Mouse (Mus musculus): Measurements from ENCODE around the gene Ppp2r3c. TPM values are rescaled to one million over a fixed set of nuclear protein-coding genes. Genes with fewer than 3 reads are reported as not detected.
"Not testable (repeated sequence)": the region's sequence is repeated elsewhere in the genome, so short reads cannot be mapped to it uniquely, and the experiment has no call there.

Gene Ppp2r3c
- polyA plus RNA-seq (2016; fragmentation: Nextera tagmentation; extraction: Ambion mirVana), result 22.2 and 23.0 TPM in 2 replicates

GRCm38 (mm10) chr12:55302485-55303441, at the start of gene Ppp2r3c:
Gene Ppp2r3c, minus strand, starts transcription at chr12:55302998.
- DNase-seq (ENCODE audit: low spot score), result peak; percentile 93
- Histone ChIP-seq H3K4me3 (peak within 1 kb of the TSS; percentile 67), H3K36me3 (replicated peaks) (peaks cover 46% of the 10 kb centered on the region), H3K27ac (replicated peaks) (peak within 1 kb of the TSS; percentile 96), H3K9me3 (0 out of 2 replicates have a peak, but pooled peaks cover 3% of the 10 kb centered on the region), H3K27me3 (replicated peaks; ENCODE audit: low read depth, poor library complexity, severe bottlenecking) (no peaks in the 10 kb centered on the region), H3K4me1 (peaks cover 30% of the 10 kb centered on the region)
- WGBS, result under 1% methylated on average over 55 of the region's 55 CpGs

GRCm38 (mm10) chr12:55344583-55344982, 41.8 kb upstream of the Ppp2r3c start:
- no peak for DNase-seq (ENCODE audit: low spot score)
- WGBS, result 88% methylated on average over 13 of the region's 13 CpGs
- H3K36me3 ChIP-seq (replicated peaks), result no peaks in the 10 kb centered on the region; the same call in 1 of the 2 replicates

GRCm38 (mm10) chr12:55343998-55344397, 41.2 kb upstream of the Ppp2r3c start:
- Histone ChIP-seq H3K27ac (replicated peaks) (no peak overlapping the region), H3K36me3 (replicated peaks) (no peaks in the 10 kb centered on the region; the same call in 1 of the 2 replicates), H3K9me3 (no peaks in the 10 kb centered on the region), H3K27me3 (replicated peaks; ENCODE audit: low read depth, poor library complexity, severe bottlenecking) (no peaks in the 10 kb centered on the region), H3K4me1 (0 out of 2 replicates have a peak, but pooled peaks cover 4% of the 10 kb centered on the region), H3K4me3 (no peak overlapping the region)
- no peak for DNase-seq (ENCODE audit: low spot score)
- WGBS, result 89% methylated on average over 11 of the region's 11 CpGs

More at GRCm38 (mm10) chr12:55344583-55344982, 41.8 kb upstream of the Ppp2r3c start:
- Histone ChIP-seq H3K27ac (replicated peaks) (no peak overlapping the region), H3K9me3 (no peaks in the 10 kb centered on the region), H3K27me3 (replicated peaks; ENCODE audit: low read depth, poor library complexity, severe bottlenecking) (no peaks in the 10 kb centered on the region), H3K4me1 (0 out of 2 replicates have a peak, but pooled peaks cover 4% of the 10 kb centered on the region), H3K4me3 (no peak overlapping the region)

- H3K9me3 ChIP-seq; H3K27me3 ChIP-seq (replicated peaks; ENCODE audit: low read depth, poor library complexity, severe bottlenecking); H3K4me3 ChIP-seq; H3K36me3 ChIP-seq (replicated peaks); H3K4me1 ChIP-seq; H3K27ac ChIP-seq (replicated peaks); DNase-seq (ENCODE audit: low spot score): not testable (repeated sequence)
- 90% methylated on average over 1 of the region's 1 CpGs for WGBS
Observed at GRCm38 (mm10) chr12:55343045-55343444, 40.2 kb upstream of the Ppp2r3c start.

- not testable (repeated sequence) for H3K27me3 ChIP-seq (replicated peaks; ENCODE audit: low read depth, poor library complexity, severe bottlenecking); H3K36me3 ChIP-seq (replicated peaks); H3K4me3 ChIP-seq; H3K27ac ChIP-seq (replicated peaks); H3K4me1 ChIP-seq; DNase-seq (ENCODE audit: low spot score); H3K9me3 ChIP-seq
- WGBS, result 89% methylated on average over 2 of the region's 2 CpGs
Observed at GRCm38 (mm10) chr12:55338490-55338889, 35.7 kb upstream of the Ppp2r3c start.

GRCm38 (mm10) chr12:55333662-55334061, 30.9 kb upstream of the Ppp2r3c start:
- peaks cover 36% of the 10 kb centered on the region for H3K36me3 ChIP-seq (replicated peaks)
- no peaks in the 10 kb centered on the region for H3K27me3 ChIP-seq (replicated peaks; ENCODE audit: low read depth, poor library complexity, severe bottlenecking)
- H3K9me3 ChIP-seq, result no peaks in the 10 kb centered on the region
- 87% methylated on average over 7 of the region's 7 CpGs for WGBS
- H3K4me1 ChIP-seq, result no peaks in the 10 kb centered on the region
- H3K27ac ChIP-seq (replicated peaks), result no peak overlapping the region
- no peak overlapping the region for H3K4me3 ChIP-seq
- DNase-seq (ENCODE audit: low spot score), result no peak

GRCm38 (mm10) chr12:55329351-55329750, 26.6 kb upstream of the Ppp2r3c start:
- Histone ChIP-seq H3K4me1 (no peaks in the 10 kb centered on the region), H3K27ac (replicated peaks) (no peak overlapping the region), H3K36me3 (replicated peaks) (peaks cover 41% of the 10 kb centered on the region), H3K4me3 (no peak overlapping the region), H3K27me3 (replicated peaks; ENCODE audit: low read depth, poor library complexity, severe bottlenecking) (no peaks in the 10 kb centered on the region), H3K9me3 (no peaks in the 10 kb centered on the region)
- 93% methylated on average over 7 of the region's 7 CpGs for WGBS
- DNase-seq (ENCODE audit: low spot score), result no peak

GRCm38 (mm10) chr12:55328784-55329183, 26.0 kb upstream of the Ppp2r3c start:
- 85% methylated on average over 4 of the region's 4 CpGs for WGBS
- Histone ChIP-seq H3K36me3 (replicated peaks) (peaks cover 41% of the 10 kb centered on the region), H3K4me1 (no peaks in the 10 kb centered on the region), H3K27me3 (replicated peaks; ENCODE audit: low read depth, poor library complexity, severe bottlenecking) (no peaks in the 10 kb centered on the region), H3K4me3 (no peak overlapping the region), H3K27ac (replicated peaks) (no peak overlapping the region), H3K9me3 (no peaks in the 10 kb centered on the region)
- DNase-seq (ENCODE audit: low spot score), result no peak

GRCm38 (mm10) chr12:55325702-55326101, 22.9 kb upstream of the Ppp2r3c start:
- DNase-seq (ENCODE audit: low spot score), result no peak
- Histone ChIP-seq H3K36me3 (replicated peaks) (peaks cover 31% of the 10 kb centered on the region), H3K4me1 (peaks cover 5% of the 10 kb centered on the region; the same call in 1 of the 2 replicates), H3K4me3 (no peak overlapping the region), H3K27ac (replicated peaks) (no peak overlapping the region), H3K9me3 (no peaks in the 10 kb centered on the region), H3K27me3 (replicated peaks; ENCODE audit: low read depth, poor library complexity, severe bottlenecking) (no peaks in the 10 kb centered on the region)
- WGBS, result 93% methylated on average over 7 of the region's 7 CpGs

GRCm38 (mm10) chr12:55321642-55322291, 19.0 kb upstream of the Ppp2r3c start:
- H3K9me3 ChIP-seq, result no peaks in the 10 kb centered on the region
- H3K27me3 ChIP-seq (replicated peaks; ENCODE audit: low read depth, poor library complexity, severe bottlenecking), result no peaks in the 10 kb centered on the region
- H3K36me3 ChIP-seq (replicated peaks), result peaks cover 26% of the 10 kb centered on the region
- no peak overlapping the region for H3K27ac ChIP-seq (replicated peaks)
- 87% methylated on average over 18 of the region's 18 CpGs for WGBS
- no peak overlapping the region for H3K4me3 ChIP-seq
- no peak for DNase-seq (ENCODE audit: low spot score)
- H3K4me1 ChIP-seq, result peaks cover 5% of the 10 kb centered on the region; the same call in 1 of the 2 replicates

GRCm38 (mm10) chr12:55315192-55315591, 12.4 kb upstream of the Ppp2r3c start:
- Histone ChIP-seq H3K36me3 (replicated peaks) (peaks cover 49% of the 10 kb centered on the region), H3K4me1 (peaks cover 8% of the 10 kb centered on the region; the same call in 1 of the 2 replicates), H3K27ac (replicated peaks) (no peak overlapping the region), H3K9me3 (no peaks in the 10 kb centered on the region), H3K27me3 (replicated peaks; ENCODE audit: low read depth, poor library complexity, severe bottlenecking) (no peaks in the 10 kb centered on the region), H3K4me3 (no peak overlapping the region)
- DNase-seq (ENCODE audit: low spot score), result peak; percentile 52
- 53% methylated on average over 5 of the region's 5 CpGs for WGBS

- no peaks in the 10 kb centered on the region for H3K27me3 ChIP-seq (replicated peaks; ENCODE audit: low read depth, poor library complexity, severe bottlenecking)
- 90% methylated on average over 5 of the region's 5 CpGs for whole genome bisulfite sequencing
Observed at GRCm38 (mm10) chr12:55313901-55314300, 11.1 kb upstream of the Ppp2r3c start.

More at GRCm38 (mm10) chr12:55313901-55314300, 11.1 kb upstream of the Ppp2r3c start:
- H3K27ac ChIP-seq (replicated peaks), result no peak overlapping the region
- peaks cover 8% of the 10 kb centered on the region; the same call in 1 of the 2 replicates for H3K4me1 ChIP-seq
- DNase-seq (ENCODE audit: low spot score), result no peak
- H3K9me3 ChIP-seq, result no peaks in the 10 kb centered on the region
- no peak overlapping the region for H3K4me3 ChIP-seq
- H3K36me3 ChIP-seq (replicated peaks), result peaks cover 51% of the 10 kb centered on the region
